ENCODE assay signal across 35 mouse cellular contexts in genomic region chr16:22798520-22798919, GRCm38 (mm10). TPM values are rescaled to one million over a fixed set of nuclear protein-coding genes. Genes with fewer than 3 reads are reported as not detected.
DNase-seq lines count a peak whose midpoint lies in the region; ATAC-seq and TF ChIP-seq lines count a peak whose summit lies in the region.
"Had no signal": no experiment of that assay in that cellular context is flagged by ENCODE, and none has a peak within 500 bp of the region (broad histone marks: within the 10 kb centered on the region; RNA-seq: fewer than 3 reads in every experiment).

No protein-coding gene starts in this region.

- WGBS in cerebellum, adult 2 months: 41% methylated on average over 3 of the region's 3 CpGs
- WGBS in lung, postnatal 0 days: 75% methylated on average over 3 of the region's 3 CpGs
- 86% methylated on average over 3 of the region's 3 CpGs for WGBS in heart, embryonic 12.5 days

- no peak for TF ChIP-seq CTCF in cerebellum, adult 2 months (IDR thresholded peaks at IDR 0.05; ENCODE audit: borderline replicate concordance, insufficient read depth, low read depth, low read length)
- TF ChIP-seq CTCF in lung, postnatal 0 days (IDR thresholded peaks at IDR 0.05): no peak

- TF ChIP-seq EP300 in lung, postnatal 0 days (IDR thresholded peaks at IDR 0.05): no peak

- no peaks in the 10 kb centered on the region for H3K27me3 ChIP-seq in cerebellum, adult 2 months (ENCODE audit: control insufficient read depth, insufficient read depth, low read length)
- H3K27me3 ChIP-seq in lung, postnatal 0 days (replicated peaks; ENCODE audit: insufficient read depth, low read length): no peaks in the 10 kb centered on the region
- peaks cover 6% of the 10 kb centered on the region; the same call in 1 of the 2 replicates for H3K27me3 ChIP-seq in heart, embryonic 12.5 days (replicated peaks)
- H3K27me3 ChIP-seq: stomach, embryonic 15.5 days had no signal

- peak overlapping the region; percentile 89 for H3K27ac ChIP-seq in cerebellum, adult 2 months (ENCODE audit: insufficient read depth, low read length)
- H3K27ac ChIP-seq in lung, postnatal 0 days (ENCODE audit: low read length): no peak overlapping the region
- no peak overlapping the region for H3K27ac ChIP-seq in heart, embryonic 12.5 days (ENCODE audit: poor library complexity, severe bottlenecking)
- H3K27ac ChIP-seq: forebrain, embryonic 13.5 days; heart, embryonic 10.5 days; hindbrain, embryonic 13.5 days; liver, embryonic 15.5 days; lung, embryonic 15.5 days; midbrain, embryonic 13.5 days; stomach, embryonic 15.5 days had no signal

- H3K4me1 ChIP-seq in cerebellum, adult 2 months (ENCODE audit: control insufficient read depth, insufficient read depth, low read length): peaks cover 33% of the 10 kb centered on the region
- H3K4me1 ChIP-seq in lung, postnatal 0 days (ENCODE audit: insufficient read depth, low read depth, low read length): no peaks in the 10 kb centered on the region
- H3K4me1 ChIP-seq in heart, embryonic 12.5 days (replicated peaks): no peaks in the 10 kb centered on the region
- H3K4me1 ChIP-seq: heart, embryonic 10.5 days; liver, embryonic 15.5 days; stomach, embryonic 15.5 days had no signal

- ATAC-seq in cerebellum, adult (ENCODE audit: insufficient number of reproducible peaks, low FRiP score, low TSS enrichment): no peak
- ATAC-seq in lung, postnatal 0 days: no peak
- ATAC-seq in common myeloid progenitor, adult 5-6 weeks (replicated peaks; ENCODE audit: low read depth, poor library complexity, severe bottlenecking): peak; percentile 99
- ATAC-seq in megakaryocyte-erythroid progenitor cell, adult 5-6 weeks (replicated peaks; ENCODE audit: low FRiP score, low TSS enrichment, poor library complexity, severe bottlenecking): no peak
- ATAC-seq in heart, embryonic 12.5 days (ENCODE audit: insufficient number of reproducible peaks, low FRiP score): no peak
- ATAC-seq: activated CD4-positive, CD25-positive, alpha-beta regulatory T cell, adult 4 months; forebrain, embryonic 13.5 days; intestine, embryonic 16.5 days; midbrain, embryonic 13.5 days had no signal

- DNase-seq in cerebellum, adult 2 months: no peak
- DNase-seq in lung, postnatal 25 days (ENCODE audit: low spot score): peak; percentile 5
- no peak for DNase-seq in lung, postnatal 0 days (ENCODE audit: low spot score)
- DNase-seq in monocyte, adult 2 months (ENCODE audit: low read depth in 1 of 2, low spot score in 2 of 2): peak; percentile 18 to 38
- DNase-seq: adrenal gland, adult 2 months; adrenal gland, postnatal 36 days; gastrocnemius, postnatal 14 days; heart, adult 11 months; kidney, adult 9 months; kidney, postnatal 10 days; right cerebral cortex, postnatal 25 days; thymus, postnatal 36 days had no signal

- no peak overlapping the region for H3K9ac ChIP-seq in lung, postnatal 0 days (replicated peaks; ENCODE audit: low read depth)
- no peak overlapping the region for H3K9ac ChIP-seq in heart, embryonic 12.5 days
- H3K9ac ChIP-seq: forebrain, embryonic 13.5 days; hindbrain, embryonic 13.5 days; liver, embryonic 15.5 days; lung, embryonic 15.5 days; midbrain, embryonic 13.5 days; stomach, embryonic 15.5 days had no signal

- H3K4me2 ChIP-seq in lung, postnatal 0 days (replicated peaks; ENCODE audit: low read depth, low read length): no peak overlapping the region
- no peak overlapping the region for H3K4me2 ChIP-seq in heart, embryonic 12.5 days
- H3K4me2 ChIP-seq: forebrain, embryonic 13.5 days; hindbrain, embryonic 13.5 days; liver, embryonic 15.5 days; lung, embryonic 15.5 days; midbrain, embryonic 13.5 days; stomach, embryonic 15.5 days had no signal

- TF ChIP-seq POLR2A in cerebellum, adult 2 months (IDR thresholded peaks at IDR 0.05; ENCODE audit: borderline replicate concordance, insufficient read depth, low read length): no peak

- H3K36me3 ChIP-seq in lung, postnatal 0 days (ENCODE audit: insufficient read depth, low read length): no peaks in the 10 kb centered on the region
- no peaks in the 10 kb centered on the region for H3K36me3 ChIP-seq in heart, embryonic 12.5 days
- H3K36me3 ChIP-seq: heart, embryonic 10.5 days; hindbrain, embryonic 13.5 days; liver, embryonic 15.5 days; lung, embryonic 15.5 days; midbrain, embryonic 13.5 days; stomach, embryonic 15.5 days had no signal

- no peak overlapping the region for H3K4me3 ChIP-seq in cerebellum, adult 2 months (replicated peaks; ENCODE audit: insufficient read depth, low read depth, low read length)
- H3K4me3 ChIP-seq in lung, postnatal 0 days (ENCODE audit: low read depth, low read length): no peak overlapping the region
- no peak overlapping the region for H3K4me3 ChIP-seq in heart, embryonic 12.5 days
- H3K4me3 ChIP-seq: forebrain, embryonic 13.5 days; heart, embryonic 10.5 days; hindbrain, embryonic 13.5 days; liver, embryonic 15.5 days; lung, embryonic 15.5 days; midbrain, embryonic 13.5 days; stomach, embryonic 15.5 days had no signal

- H3K9me3 ChIP-seq in lung, postnatal 0 days (ENCODE audit: low read length): no peaks in the 10 kb centered on the region
- no peaks in the 10 kb centered on the region for H3K9me3 ChIP-seq in heart, embryonic 12.5 days (replicated peaks)
- H3K9me3 ChIP-seq: forebrain, embryonic 13.5 days; heart, embryonic 10.5 days; hindbrain, embryonic 13.5 days; liver, embryonic 15.5 days; lung, embryonic 15.5 days; midbrain, embryonic 13.5 days; stomach, embryonic 15.5 days had no signal

RNA-seq across cellular contexts. Expression of gene Crygs, which starts 12.9 kb away (rescaled TPM):
- polyA plus RNA-seq in cerebellum, adult 2 months (2012; rRNA removed): 0.38 TPM in 2 replicates
- polyA plus RNA-seq in lung, postnatal 0 days (2015; fragmentation: Nextera tagmentation; extraction: Ambion mirVana): 0.15 TPM in 1 of 2 replicates, not detected in the other
- not detected in 2 replicates for total RNA-seq in common myeloid progenitor, adult 5-6 weeks (2017)
- not detected in 2 replicates for total RNA-seq in megakaryocyte-erythroid progenitor cell, adult 5-6 weeks (2014; fragmentation: Nextera tagmentation)
- not detected in 2 replicates for total RNA-seq in megakaryocyte-erythroid progenitor cell, adult 5-6 weeks (2017)
- polyA plus RNA-seq in heart, embryonic 12.5 days (2016; fragmentation: Nextera tagmentation; extraction: Ambion mirVana): not detected in 2 replicates
- total RNA-seq: adrenal gland, adult 2 months; adrenal gland, postnatal 36 days; gastrocnemius, postnatal 14 days; heart, postnatal 36 days; left cerebral cortex, adult 18-20 months; left cerebral cortex, postnatal 14 days; liver, adult 2 months; neutrophil, adult 5-6 weeks had no signal
- polyA plus RNA-seq: activated CD4-positive, CD25-positive, alpha-beta regulatory T cell, adult 4 months; adrenal gland, adult 2 months; brain, embryonic 14.5 days; forebrain, embryonic 13.5 days; heart, embryonic 16.5 days; hindbrain, embryonic 13.5 days; intestine, embryonic 16.5 days; large intestine, adult 2 months; limb, embryonic 11.5 days; lung, embryonic 15.5 days; midbrain, embryonic 13.5 days; neural tube, embryonic 11.5 days; stomach, embryonic 15.5 days had no signal

RNA-seq across cellular contexts. Expression of gene Tbccd1, which starts 58.9 kb away (rescaled TPM):
- 20.2 and 21.5 TPM in 2 replicates for polyA plus RNA-seq in cerebellum, adult 2 months (2012; rRNA removed)
- 15.3 and 16.0 TPM in 2 replicates for polyA plus RNA-seq in lung, postnatal 0 days (2015; fragmentation: Nextera tagmentation; extraction: Ambion mirVana)
- 31.8 and 39.5 TPM in 2 replicates for total RNA-seq in common myeloid progenitor, adult 5-6 weeks (2017)
- total RNA-seq in megakaryocyte-erythroid progenitor cell, adult 5-6 weeks (2014; fragmentation: Nextera tagmentation): 53.3 and 72.6 TPM in 2 replicates
- 39.7 and 52.5 TPM in 2 replicates for total RNA-seq in megakaryocyte-erythroid progenitor cell, adult 5-6 weeks (2017)
- 19.2 and 20.2 TPM in 2 replicates for polyA plus RNA-seq in heart, embryonic 12.5 days (2016; fragmentation: Nextera tagmentation; extraction: Ambion mirVana)

RNA-seq across cellular contexts. Expression of gene Dnajb11, which starts 59.1 kb away (rescaled TPM):
- 41.3 and 44.8 TPM in 2 replicates for polyA plus RNA-seq in cerebellum, adult 2 months (2012; rRNA removed)
- 82.8 and 86.9 TPM in 2 replicates for polyA plus RNA-seq in lung, postnatal 0 days (2015; fragmentation: Nextera tagmentation; extraction: Ambion mirVana)
- 95.9 and 103 TPM in 2 replicates for total RNA-seq in common myeloid progenitor, adult 5-6 weeks (2017)
- total RNA-seq in megakaryocyte-erythroid progenitor cell, adult 5-6 weeks (2014; fragmentation: Nextera tagmentation): 43.2 and 49.9 TPM in 2 replicates
- total RNA-seq in megakaryocyte-erythroid progenitor cell, adult 5-6 weeks (2017): 90.1 and 101 TPM in 2 replicates
- polyA plus RNA-seq in heart, embryonic 12.5 days (2016; fragmentation: Nextera tagmentation; extraction: Ambion mirVana): 130 and 138 TPM in 2 replicates

Comparison
In these comparisons a context has a peak if more than half of its experiments do, and no peak if none do; other contexts are left out.
1. DNase-seq: peak in lung, postnatal 25 days (single experiment) and monocyte, adult 2 months (2 of 2); none in cerebellum, adult 2 months (0 of 2) and lung, postnatal 0 days (single experiment).